Mouse (Mus musculus): ENCODE data around the gene Mindy4. TPM values are rescaled to one million over a fixed set of nuclear protein-coding genes. Genes with fewer than 3 reads are reported as not detected.
A peak's percentile ranks its signal among the peaks of the same experiment; 100 is the strongest.

The Mindy4 gene
- polyA plus RNA-seq, 1 experiment from 2014 or later = 1.7 TPM

GRCm38 (mm10) chr6:55337242-55337641, 134.1 kb downstream of the Mindy4 start:
- Histone ChIP-seq H3K4me2 (ENCODE audit: low read depth, low read length) (peak overlapping the region; percentile 79), H3K27me3 (ENCODE audit: insufficient read depth, low read length) (no peaks in the 10 kb centered on the region), H3K9ac (replicated peaks) (peak overlapping the region; percentile 78), H3K4me3 (ENCODE audit: low read depth, low read length) (peak overlapping the region; percentile 56), H3K9me3 (ENCODE audit: low read length) (no peaks in the 10 kb centered on the region), H3K27ac (ENCODE audit: low read depth) (peak overlapping the region; percentile 88), H3K36me3 (replicated peaks; ENCODE audit: insufficient read depth, low read length) (peaks cover 2% of the 10 kb centered on the region; the same call in 1 of the 2 replicates), H3K4me1 (ENCODE audit: insufficient read depth) (peaks cover 31% of the 10 kb centered on the region)
- ATAC-seq = no peak
- TF ChIP-seq CTCF (IDR thresholded peaks at IDR 0.05; ENCODE audit: low read depth) = no peak
- TF ChIP-seq EP300 (IDR thresholded peaks at IDR 0.05; ENCODE audit: low read depth) = no peak
- no peak for DNase-seq
- 48% methylated on average over 5 of the region's 5 CpGs for WGBS (ENCODE audit: insufficient replicate concordance)

GRCm38 (mm10) chr6:55338077-55338476, 134.9 kb downstream of the Mindy4 start:
- WGBS (ENCODE audit: insufficient replicate concordance) = 37% methylated on average over 6 of the region's 6 CpGs
- DNase-seq = no peak
- Histone ChIP-seq H3K27me3 (ENCODE audit: insufficient read depth, low read length) (no peaks in the 10 kb centered on the region), H3K4me3 (ENCODE audit: low read depth, low read length) (peak overlapping the region; percentile 56), H3K9ac (replicated peaks) (peak overlapping the region; percentile 78), H3K27ac (ENCODE audit: low read depth) (peak overlapping the region; percentile 88), H3K36me3 (replicated peaks; ENCODE audit: insufficient read depth, low read length) (peaks cover 10% of the 10 kb centered on the region; the same call in 1 of the 2 replicates), H3K4me1 (ENCODE audit: insufficient read depth) (peaks cover 39% of the 10 kb centered on the region), H3K9me3 (ENCODE audit: low read length) (no peaks in the 10 kb centered on the region), H3K4me2 (ENCODE audit: low read depth, low read length) (peak overlapping the region; percentile 79)
- ATAC-seq = 0 out of 2 replicates have a peak, but pooled peaks have one; percentile 2
- TF ChIP-seq CTCF (IDR thresholded peaks at IDR 0.05; ENCODE audit: low read depth) (no peak), EP300 (IDR thresholded peaks at IDR 0.05; ENCODE audit: low read depth) (peak; percentile 11; the same call in 1 of the 2 replicates)

- WGBS (ENCODE audit: insufficient replicate concordance) = 44% methylated on average over 9 of the region's 9 CpGs
- Histone ChIP-seq H3K4me2 (ENCODE audit: low read depth, low read length) (peak overlapping the region; percentile 79), H3K4me3 (ENCODE audit: low read depth, low read length) (peak overlapping the region; percentile 56), H3K27ac (ENCODE audit: low read depth) (peak overlapping the region; percentile 88), H3K9ac (replicated peaks) (peak overlapping the region; percentile 78), H3K4me1 (ENCODE audit: insufficient read depth) (peaks cover 39% of the 10 kb centered on the region), H3K36me3 (replicated peaks; ENCODE audit: insufficient read depth, low read length) (peaks cover 13% of the 10 kb centered on the region; the same call in 1 of the 2 replicates), H3K27me3 (ENCODE audit: insufficient read depth, low read length) (no peaks in the 10 kb centered on the region), H3K9me3 (ENCODE audit: low read length) (no peaks in the 10 kb centered on the region)
- peak; percentile 84 for ATAC-seq
- no peak for TF ChIP-seq CTCF (IDR thresholded peaks at IDR 0.05; ENCODE audit: low read depth)
- peak; percentile 97 for TF ChIP-seq EP300 (IDR thresholded peaks at IDR 0.05; ENCODE audit: low read depth)
- peak; percentile 66 for DNase-seq
These were observed 136.0 kb downstream of the Mindy4 start for GRCm38 (mm10) chr6:55338934-55339825.

GRCm38 (mm10) chr6:55341688-55342087, 138.5 kb downstream of the Mindy4 start:
- Histone ChIP-seq H3K9ac (replicated peaks) (peak overlapping the region; percentile 56), H3K4me2 (ENCODE audit: low read depth, low read length) (peak overlapping the region; percentile 79), H3K4me3 (ENCODE audit: low read depth, low read length) (peak overlapping the region; percentile 56)

GRCm38 (mm10) chr6:55342328-55342727, 139.1 kb downstream of the Mindy4 start:
- peaks cover 30% of the 10 kb centered on the region for H3K4me1 ChIP-seq (ENCODE audit: insufficient read depth)
- no peaks in the 10 kb centered on the region for H3K9me3 ChIP-seq (ENCODE audit: low read length)
- no peak overlapping the region; the same call in 1 of the 2 replicates for H3K27ac ChIP-seq (ENCODE audit: low read depth)
- 67% methylated on average over 9 of the region's 9 CpGs for WGBS (ENCODE audit: insufficient replicate concordance)
- DNase-seq = no peak
- peak overlapping the region; percentile 50 for H3K9ac ChIP-seq (replicated peaks)
- H3K27me3 ChIP-seq (ENCODE audit: insufficient read depth, low read length) = no peaks in the 10 kb centered on the region
- peak overlapping the region; percentile 79 for H3K4me2 ChIP-seq (ENCODE audit: low read depth, low read length)
- peaks cover 28% of the 10 kb centered on the region; the same call in 1 of the 2 replicates for H3K36me3 ChIP-seq (replicated peaks; ENCODE audit: insufficient read depth, low read length)
- H3K4me3 ChIP-seq (ENCODE audit: low read depth, low read length) = peak overlapping the region; percentile 56; the same call in 1 of the 2 replicates
- TF ChIP-seq EP300 (IDR thresholded peaks at IDR 0.05; ENCODE audit: low read depth) = no peak
- TF ChIP-seq CTCF (IDR thresholded peaks at IDR 0.05; ENCODE audit: low read depth) = no peak
- ATAC-seq = peak; percentile 9

More at GRCm38 (mm10) chr6:55341688-55342087, 138.5 kb downstream of the Mindy4 start:
- Histone ChIP-seq H3K9me3 (ENCODE audit: low read length) (no peaks in the 10 kb centered on the region), H3K27me3 (ENCODE audit: insufficient read depth, low read length) (no peaks in the 10 kb centered on the region), H3K4me1 (ENCODE audit: insufficient read depth) (peaks cover 28% of the 10 kb centered on the region), H3K27ac (ENCODE audit: low read depth) (peak overlapping the region; percentile 88), H3K36me3 (replicated peaks; ENCODE audit: insufficient read depth, low read length) (peaks cover 22% of the 10 kb centered on the region; the same call in 1 of the 2 replicates)
- no peak for TF ChIP-seq EP300 (IDR thresholded peaks at IDR 0.05; ENCODE audit: low read depth)
- no peak for TF ChIP-seq CTCF (IDR thresholded peaks at IDR 0.05; ENCODE audit: low read depth)
- no peak for DNase-seq
- ATAC-seq = no peak
- 31% methylated on average over 5 of the region's 5 CpGs for WGBS (ENCODE audit: insufficient replicate concordance)

- H3K36me3 ChIP-seq (replicated peaks; ENCODE audit: insufficient read depth, low read length) = peaks cover 34% of the 10 kb centered on the region; the same call in 1 of the 2 replicates
- H3K9me3 ChIP-seq (ENCODE audit: low read length) = no peaks in the 10 kb centered on the region
- H3K4me1 ChIP-seq (ENCODE audit: insufficient read depth) = peaks cover 30% of the 10 kb centered on the region
- H3K27me3 ChIP-seq (ENCODE audit: insufficient read depth, low read length) = no peaks in the 10 kb centered on the region
- WGBS (ENCODE audit: insufficient replicate concordance) = 91% methylated on average over 10 of the region's 10 CpGs
- no peak overlapping the region for H3K4me2 ChIP-seq (ENCODE audit: low read depth, low read length)
- TF ChIP-seq CTCF (IDR thresholded peaks at IDR 0.05; ENCODE audit: low read depth) (no peak), EP300 (IDR thresholded peaks at IDR 0.05; ENCODE audit: low read depth) (no peak)
- H3K9ac ChIP-seq (replicated peaks) = no peak overlapping the region
- DNase-seq (no peak), ATAC-seq (no peak)
- no peak overlapping the region for H3K27ac ChIP-seq (ENCODE audit: low read depth)
- H3K4me3 ChIP-seq (ENCODE audit: low read depth, low read length) = no peak overlapping the region
These were observed 140.3 kb downstream of the Mindy4 start for GRCm38 (mm10) chr6:55343446-55343845.
